Mouse (Mus musculus) liver, embryonic 16.5 days (tissue): ENCODE results near the gene Trmt112. TPM values are rescaled to one million over a fixed set of nuclear protein-coding genes. Genes with fewer than 3 reads are reported as not detected.

ENCODE experiments used
- ATAC-seq: fragments of 200-750 bp; cut with Nextera tagmentation; 2 replicates; pipeline ENCODE4 v1.8.0; 2017; ENCODE audit warnings: low read depth, mild to moderate bottlenecking, moderate number of reproducible peaks, moderate library complexity
- H3K27ac ChIP-seq: fragments of 300-500 bp; sonication (generic); 2 replicates; pipeline ENCODE4 v1.5.1; 2014; ENCODE audit warnings: mild to moderate bottlenecking, low read length
- H3K27me3 ChIP-seq: fragments of 300-500 bp; sonication (generic); 2 replicates; pipeline ENCODE4 v1.6.1; 2014; ENCODE audit warnings: low read depth, low read length, mixed read lengths; ENCODE audit not compliant: control insufficient read depth, insufficient read depth
- H3K36me3 ChIP-seq: fragments of 300-500 bp; sonication (generic); 2 replicates; pipeline ENCODE4 v1.6.1; 2014; ENCODE audit warnings: mild to moderate bottlenecking; ENCODE audit not compliant: control insufficient read depth, insufficient read depth
- H3K4me1 ChIP-seq: fragments of 300-500 bp; sonication (generic); 2 replicates; pipeline ENCODE4 v1.6.1; 2014; ENCODE audit warnings: low read depth, low read length, mixed read lengths; ENCODE audit not compliant: control insufficient read depth
- H3K4me2 ChIP-seq: fragments of 300-500 bp; sonication (generic); 2 replicates; pipeline ENCODE4 v1.6.1; 2014; ENCODE audit warnings: low read depth, low read length, mixed read lengths
- H3K4me3 ChIP-seq: fragments of 300-500 bp; sonication (generic); 2 replicates; pipeline ENCODE4 v1.5.1; 2014; ENCODE audit warnings: low read depth, mild to moderate bottlenecking, low read length
- H3K9ac ChIP-seq: fragments of 300-500 bp; sonication (generic); 2 replicates; pipeline ENCODE4 v1.6.1; 2014; ENCODE audit warnings: low read depth, low read length
- H3K9me3 ChIP-seq: fragments of 300-500 bp; sonication (generic); replicated peaks from 2 replicates; pipeline ENCODE4 v1.6.1; 2016; ENCODE audit warnings: low read length; ENCODE audit not compliant: control insufficient read depth
- WGBS: fragments of 180-500 bp; shearing (Covaris S2); extraction: QIAGEN DNeasy Blood & Tissue Kit; methylation state at CpG from one replicate; pipeline ENCODE4 v1.1.7; 2014; ENCODE audit not compliant: insufficient replicate concordance; 5-methylcytosine and 5-hydroxymethylcytosine counted together
- polyA plus RNA-seq: library from polyadenylated mRNA; unstranded; fragments of >200 nt; fragmentation: Nextera tagmentation; extraction: Ambion mirVana; gene quantifications from 2 replicates; pipeline ENCODE4 v1.2.1, GENCODE M21; 2015

Gene Trmt112
- 57.3 and 62.3 TPM in 2 replicates for polyA plus RNA-seq

DNA sequence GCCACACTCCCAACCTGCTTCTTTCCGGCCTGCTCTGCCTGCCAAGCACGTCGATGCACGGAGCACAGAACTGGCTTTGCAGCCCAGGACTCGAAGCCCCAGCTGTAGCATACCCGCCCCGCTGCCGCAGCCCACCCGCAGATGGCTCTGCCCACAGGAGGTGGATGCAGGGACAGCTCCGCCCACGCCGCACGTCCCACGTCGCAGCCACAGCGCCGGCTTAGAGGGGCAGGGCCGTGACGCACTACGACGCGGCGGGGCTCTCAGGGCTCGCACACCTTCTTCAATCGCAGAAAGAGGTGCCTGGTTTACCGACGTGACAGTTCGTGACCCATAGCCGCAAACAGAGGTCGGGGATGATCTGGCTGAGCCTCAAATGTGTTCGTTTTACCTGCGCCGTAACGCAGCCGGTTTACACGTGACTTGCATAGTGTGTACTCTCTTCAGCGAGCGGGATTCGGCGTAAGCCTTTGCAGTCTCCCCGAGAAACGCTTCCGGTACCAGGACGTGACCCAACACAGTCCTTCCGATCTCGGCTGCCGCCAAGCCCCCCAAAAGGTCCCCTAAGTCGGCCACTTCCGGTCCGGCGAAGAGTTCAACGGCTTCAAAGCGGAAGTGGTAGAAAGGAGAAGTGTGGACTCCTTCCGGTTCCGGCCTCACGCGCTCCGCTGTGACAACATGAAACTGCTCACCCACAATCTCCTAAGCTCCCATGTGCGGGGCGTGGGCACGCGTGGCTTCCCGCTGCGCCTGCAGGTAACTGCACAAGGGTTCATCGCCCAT lies at the start of gene Trmt112, which contains the start of gene Prdx5:
TSS of gene Trmt112 (plus strand) at position 192 of the 783 bp plus-strand sequence.
TSS of gene Prdx5 (minus strand) at position 600 of the 783 bp plus-strand sequence.
- Histone ChIP-seq H3K4me1 (peaks cover 18% of the 10 kb centered on the region), H3K9me3 (no peaks in the 10 kb centered on the region), H3K9ac (peak within 1 kb of the TSS; percentile 75), H3K27ac (peak within 1 kb of the TSS; percentile 98), H3K27me3 (no peaks in the 10 kb centered on the region), H3K36me3 (peaks cover 6% of the 10 kb centered on the region), H3K4me2 (peak within 1 kb of the TSS; percentile 90), H3K4me3 (peak within 1 kb of the TSS; percentile 82)
- peak; percentile 92 for ATAC-seq
- under 1% methylated on average over 65 of the region's 65 CpGs for WGBS

DNA sequence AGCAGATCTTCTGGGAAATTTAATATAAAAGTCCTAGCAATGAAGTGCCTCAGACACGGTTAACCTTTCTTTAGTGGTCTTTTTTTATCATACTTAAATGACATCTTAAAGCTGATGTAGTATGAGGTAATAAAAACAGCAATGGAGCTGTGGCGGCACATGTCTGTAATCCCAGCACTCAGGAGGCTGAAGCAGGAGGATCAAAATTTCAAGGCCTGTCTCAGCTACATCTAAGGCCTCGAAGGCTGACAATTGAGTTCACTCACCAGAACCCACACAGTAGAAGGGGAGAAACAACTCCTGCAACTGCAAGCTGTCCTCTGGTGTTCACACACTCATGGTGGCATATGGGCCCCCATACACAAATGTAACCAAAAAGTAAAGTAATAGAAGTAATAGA lies 49.5 kb upstream of the Trmt112 start:
- H3K27me3 ChIP-seq = no peaks in the 10 kb centered on the region
- H3K4me3 ChIP-seq = no peak overlapping the region
- no peaks in the 10 kb centered on the region for H3K36me3 ChIP-seq
- 74% methylated on average over 3 of the region's 3 CpGs for WGBS
- no peak overlapping the region for H3K4me2 ChIP-seq
- ATAC-seq = no peak
- H3K27ac ChIP-seq = no peak overlapping the region
- no peaks in the 10 kb centered on the region for H3K9me3 ChIP-seq
- H3K4me1 ChIP-seq = peaks cover 17% of the 10 kb centered on the region
- H3K9ac ChIP-seq = no peak overlapping the region

DNA sequence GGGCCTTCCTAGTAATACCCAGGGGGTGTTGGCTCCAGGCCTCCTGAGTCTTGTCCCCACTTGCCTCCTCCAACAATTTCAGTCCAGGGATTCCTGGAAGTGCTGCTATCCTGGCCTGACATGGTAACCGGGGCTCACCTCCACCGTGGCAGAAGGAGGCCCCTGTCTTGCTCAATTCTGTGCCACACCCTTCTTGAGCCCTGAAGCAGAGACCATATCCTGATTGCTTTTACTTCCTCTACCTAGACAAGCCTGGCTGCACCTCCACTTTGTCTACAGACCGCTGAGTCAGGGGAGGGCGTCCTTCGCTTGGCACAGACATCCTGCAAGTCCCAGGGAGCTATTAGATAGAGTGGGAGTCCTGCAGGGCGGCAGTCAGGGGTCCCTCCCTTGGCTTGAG lies 48.8 kb upstream of the Trmt112 start:
- H3K9me3 ChIP-seq = no peaks in the 10 kb centered on the region
- H3K9ac ChIP-seq = no peak overlapping the region
- no peaks in the 10 kb centered on the region for H3K36me3 ChIP-seq
- 40% methylated on average over 6 of the region's 6 CpGs for WGBS
- H3K27ac ChIP-seq = peak overlapping the region; percentile 23; the same call in 1 of the 2 replicates
- H3K4me2 ChIP-seq = no peak overlapping the region
- no peak for ATAC-seq
- no peaks in the 10 kb centered on the region for H3K27me3 ChIP-seq
- no peak overlapping the region for H3K4me3 ChIP-seq
- peaks cover 10% of the 10 kb centered on the region for H3K4me1 ChIP-seq

DNA sequence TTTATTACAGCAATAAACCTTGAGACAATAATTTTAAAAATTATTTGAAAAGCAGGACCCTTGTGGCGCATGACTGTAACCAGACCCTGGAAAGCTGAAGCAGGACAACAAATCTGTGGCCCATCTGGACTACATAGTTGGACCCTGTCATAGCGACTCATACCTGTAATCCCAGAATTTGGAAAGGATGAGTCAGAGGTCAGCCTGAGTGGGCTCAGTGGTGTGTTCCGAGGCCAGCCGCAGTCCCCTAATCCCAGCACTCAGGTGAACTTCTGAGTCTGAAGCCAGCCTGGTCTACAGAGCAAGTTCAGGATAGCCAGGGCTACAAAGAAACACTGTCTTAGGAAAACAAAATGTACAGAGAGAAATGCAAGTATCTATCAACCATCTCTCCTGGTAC lies 48.0 kb upstream of the Trmt112 start:
- Histone ChIP-seq H3K9ac (no peak overlapping the region), H3K9me3 (no peaks in the 10 kb centered on the region), H3K4me3 (no peak overlapping the region), H3K36me3 (no peaks in the 10 kb centered on the region), H3K4me2 (no peak overlapping the region), H3K27ac (no peak overlapping the region), H3K27me3 (no peaks in the 10 kb centered on the region), H3K4me1 (peaks cover 3% of the 10 kb centered on the region)
- WGBS = 82% methylated on average over 4 of the region's 4 CpGs
- ATAC-seq = no peak

DNA sequence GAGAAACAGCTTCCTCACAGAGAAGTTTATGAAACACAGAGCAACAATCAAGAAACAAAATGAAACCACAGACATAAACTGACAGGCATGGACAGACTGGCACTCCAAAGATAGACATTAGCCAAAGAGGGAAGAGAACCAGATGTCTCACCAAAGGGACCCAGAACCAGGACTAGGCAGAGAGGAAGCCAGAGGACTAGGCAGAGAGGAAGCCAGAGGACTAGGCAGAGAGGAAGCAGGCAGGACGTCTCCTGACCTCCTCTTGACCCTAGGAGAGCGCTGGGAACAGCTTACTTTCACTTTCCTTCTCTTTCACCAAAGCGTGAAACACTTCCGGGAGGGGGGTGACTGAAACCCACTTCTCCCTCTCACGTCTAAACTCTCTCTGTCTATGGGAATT lies 40.1 kb upstream of the Trmt112 start:
- Histone ChIP-seq H3K4me3 (peak overlapping the region; percentile 59), H3K9me3 (no peaks in the 10 kb centered on the region), H3K36me3 (no peaks in the 10 kb centered on the region), H3K27me3 (no peaks in the 10 kb centered on the region), H3K4me1 (peaks cover 14% of the 10 kb centered on the region), H3K4me2 (peak overlapping the region; percentile 73), H3K27ac (peak overlapping the region; percentile 62; the same call in 1 of the 2 replicates), H3K9ac (peak overlapping the region; percentile 69)
- WGBS = 2% methylated on average over 5 of the region's 5 CpGs
- ATAC-seq = peak; percentile 67

DNA sequence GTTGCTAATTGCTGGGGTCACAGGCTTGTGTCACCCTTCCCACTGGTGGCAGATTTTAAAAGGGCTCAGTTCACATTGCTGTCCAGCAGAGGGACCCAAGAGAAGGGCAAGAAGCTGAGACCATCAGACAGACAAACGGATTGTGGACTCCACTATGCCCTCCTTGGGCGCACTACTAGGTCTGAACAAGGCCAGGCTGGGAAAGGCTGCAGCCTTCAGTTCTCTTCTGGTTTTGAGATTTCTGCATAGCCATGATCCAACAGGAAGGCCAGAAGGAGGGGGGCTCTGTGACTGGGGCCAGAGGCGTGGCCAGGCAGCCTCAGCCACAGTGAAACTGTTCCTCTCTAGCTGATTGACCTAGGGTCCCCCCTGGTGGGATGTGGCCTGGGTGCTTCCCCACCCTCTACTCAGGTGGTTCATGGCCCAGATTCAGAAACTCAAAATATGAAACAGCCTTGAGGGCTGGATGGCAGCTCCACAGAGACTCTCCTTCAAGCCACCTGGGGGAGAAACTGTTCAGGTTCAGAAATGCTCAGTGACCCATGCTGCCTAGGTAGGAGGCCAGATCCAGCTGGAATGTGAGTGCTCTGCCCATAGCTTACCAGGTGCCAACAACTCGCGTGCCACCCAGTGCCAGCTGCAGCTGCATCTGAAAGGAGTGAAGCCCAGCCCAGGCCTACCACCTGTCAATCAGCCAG lies 37.8 kb upstream of the Trmt112 start:
- WGBS = 40% methylated on average over 5 of the region's 5 CpGs
- Histone ChIP-seq H3K9ac (no peak overlapping the region), H3K27me3 (no peaks in the 10 kb centered on the region), H3K9me3 (no peaks in the 10 kb centered on the region), H3K4me1 (peaks cover 14% of the 10 kb centered on the region), H3K36me3 (no peaks in the 10 kb centered on the region), H3K27ac (peak overlapping the region; percentile 38), H3K4me2 (peak overlapping the region; percentile 33; the same call in 1 of the 2 replicates), H3K4me3 (no peak overlapping the region)
- peak; percentile 47; the same call in 1 of the 2 replicates for ATAC-seq

DNA sequence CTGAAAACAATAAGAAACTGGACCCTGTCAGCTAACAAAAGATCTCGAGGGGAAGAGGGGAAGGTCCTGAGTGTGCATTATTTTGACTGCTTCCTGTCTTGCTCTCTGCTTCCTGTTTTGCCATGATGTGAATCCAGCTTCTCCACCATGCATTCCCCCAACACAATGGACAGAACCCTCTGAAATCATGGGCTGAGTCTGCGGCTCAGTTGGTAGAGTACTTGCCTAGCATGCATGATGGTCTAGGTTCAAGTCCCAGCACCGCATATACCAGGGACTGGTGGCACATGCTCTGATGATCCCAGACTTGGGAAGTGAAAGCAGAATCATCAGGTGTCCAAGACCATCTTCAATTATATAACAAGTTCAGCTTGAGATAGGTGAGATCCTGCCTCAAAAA lies 36.8 kb upstream of the Trmt112 start:
- H3K27me3 ChIP-seq = no peaks in the 10 kb centered on the region
- no peak overlapping the region for H3K4me2 ChIP-seq
- no peak for ATAC-seq
- WGBS = 50% methylated on average over 3 of the region's 3 CpGs
- no peak overlapping the region for H3K9ac ChIP-seq
- no peak overlapping the region for H3K27ac ChIP-seq
- H3K36me3 ChIP-seq = no peaks in the 10 kb centered on the region
- H3K4me1 ChIP-seq = peaks cover 14% of the 10 kb centered on the region
- H3K4me3 ChIP-seq = no peak overlapping the region
- H3K9me3 ChIP-seq = no peaks in the 10 kb centered on the region

DNA sequence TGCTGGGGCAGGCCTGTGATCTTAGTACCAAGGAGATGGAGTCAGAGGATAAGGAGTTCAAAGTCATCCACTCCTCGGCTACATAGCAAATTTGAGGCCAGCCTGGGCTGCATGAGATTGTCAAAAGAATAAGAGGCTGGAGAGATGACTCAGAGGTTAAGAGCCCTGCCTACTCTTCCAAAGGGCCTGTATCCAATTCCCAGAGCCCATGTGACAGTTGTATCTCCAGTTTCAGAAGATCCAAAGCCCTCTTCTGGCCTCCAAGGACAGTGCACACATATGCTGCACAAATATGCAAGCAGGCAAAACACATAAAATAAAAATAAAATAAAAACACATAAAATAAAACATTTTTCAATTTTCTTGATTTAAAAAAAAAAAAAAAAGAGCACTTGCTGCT lies 35.2 kb upstream of the Trmt112 start:
- no peak overlapping the region for H3K9ac ChIP-seq
- no peak for ATAC-seq
- peaks cover 14% of the 10 kb centered on the region for H3K4me1 ChIP-seq

DNA sequence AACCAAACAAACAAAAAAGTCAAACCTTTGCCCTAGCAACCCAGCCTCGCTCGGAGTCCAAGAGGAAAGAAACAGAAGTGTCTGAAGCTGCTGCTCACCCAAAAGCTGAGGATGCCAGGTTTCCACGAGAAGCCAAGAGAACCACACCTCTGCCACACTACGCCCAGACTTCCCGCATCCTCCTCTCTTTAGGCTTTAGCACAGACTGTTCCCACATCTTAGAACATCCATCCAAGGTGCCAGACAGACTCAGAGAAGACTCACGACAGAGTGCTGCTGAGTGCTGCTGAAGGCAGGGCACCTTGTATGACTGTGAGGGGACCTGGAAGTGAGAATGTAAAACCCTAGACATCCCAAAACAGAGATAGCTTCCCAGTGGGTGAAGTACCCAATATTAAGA lies 33.7 kb upstream of the Trmt112 start:
- Histone ChIP-seq H3K36me3 (no peaks in the 10 kb centered on the region), H3K4me3 (no peak overlapping the region), H3K4me2 (no peak overlapping the region), H3K4me1 (peaks cover 14% of the 10 kb centered on the region), H3K27me3 (no peaks in the 10 kb centered on the region), H3K9ac (no peak overlapping the region), H3K27ac (no peak overlapping the region), H3K9me3 (no peaks in the 10 kb centered on the region)
- no peak for ATAC-seq
- 74% methylated on average over 6 of the region's 6 CpGs for whole genome bisulfite sequencing

More for the DNA sequence above, 35.2 kb upstream of the Trmt112 start:
- H3K4me2 ChIP-seq = no peak overlapping the region
- H3K27me3 ChIP-seq = no peaks in the 10 kb centered on the region
- 52% methylated on average over 1 of the region's 1 CpGs for WGBS
- no peak overlapping the region for H3K4me3 ChIP-seq
- no peak overlapping the region for H3K27ac ChIP-seq
- no peaks in the 10 kb centered on the region for H3K9me3 ChIP-seq
- no peaks in the 10 kb centered on the region for H3K36me3 ChIP-seq
